Mouse (Mus musculus) neural tube, embryonic 14.5 days (tissue): ENCODE results near the gene Prdm16. TPM values are rescaled to one million over a fixed set of nuclear protein-coding genes. Genes with fewer than 3 reads are reported as not detected.

Source experiments
- ATAC-seq: fragments of 200-750 bp; cut with Nextera tagmentation; 2 replicates; pipeline ENCODE4 v1.8.0; 2017; ENCODE audit warnings: low read depth, mild to moderate bottlenecking, moderate TSS enrichment, moderate library complexity
- H3K27ac ChIP-seq: fragments of 300-500 bp; sonication (generic); 2 replicates; pipeline ENCODE4 v1.5.1; 2014; ENCODE audit warnings: low read depth, mild to moderate bottlenecking, control low read depth, low read length, moderate library complexity, mixed read lengths
- H3K27me3 ChIP-seq: fragments of 300-500 bp; sonication (generic); 2 replicates; pipeline ENCODE4 v1.6.1; 2014; ENCODE audit warnings: low read length; ENCODE audit not compliant: control insufficient read depth, insufficient read depth
- H3K36me3 ChIP-seq: fragments of 300-500 bp; sonication (generic); 2 replicates; pipeline ENCODE4 v1.6.1; 2014; ENCODE audit warnings: low read length, mixed read lengths; ENCODE audit not compliant: control insufficient read depth, insufficient read depth
- H3K4me1 ChIP-seq: fragments of 300-500 bp; sonication (generic); 2 replicates; pipeline ENCODE4 v1.6.1; 2014; ENCODE audit warnings: low read length; ENCODE audit not compliant: control insufficient read depth, insufficient read depth
- H3K4me2 ChIP-seq: fragments of 300-500 bp; sonication (generic); 2 replicates; pipeline ENCODE4 v1.6.1; 2014; ENCODE audit warnings: mild to moderate bottlenecking, low read depth, low read length, control low read depth
- H3K4me3 ChIP-seq: fragments of 300-500 bp; sonication (generic); 2 replicates; pipeline ENCODE4 v1.5.1; 2014; ENCODE audit warnings: low read depth, low read length, control low read depth, mixed read lengths
- H3K9ac ChIP-seq: fragments of 300-500 bp; sonication (generic); replicated peaks from 2 replicates; pipeline ENCODE4 v1.6.1; 2014; ENCODE audit warnings: low read depth, mild to moderate bottlenecking, control low read depth, low read length, mixed read lengths
- H3K9me3 ChIP-seq: fragments of 300-500 bp; sonication (generic); 2 replicates; pipeline ENCODE4 v1.6.1; 2016; ENCODE audit warnings: low read length; ENCODE audit not compliant: control insufficient read depth
- WGBS: fragments of 180-500 bp; shearing (Covaris S2); extraction: QIAGEN DNeasy Blood & Tissue Kit; methylation state at CpG from one replicate; pipeline ENCODE4 v1.1.7; 2014; 5-methylcytosine and 5-hydroxymethylcytosine counted together
- polyA plus RNA-seq: library from polyadenylated mRNA; unstranded; fragments of >200 nt; fragmentation: Nextera tagmentation; extraction: Ambion mirVana; gene quantifications from 2 replicates; pipeline ENCODE4 v1.2.1, GENCODE M21; 2014

The Prdm16 gene
- polyA plus RNA-seq, 1 experiment from 2014 or later, result 4.6 TPM

DNA sequence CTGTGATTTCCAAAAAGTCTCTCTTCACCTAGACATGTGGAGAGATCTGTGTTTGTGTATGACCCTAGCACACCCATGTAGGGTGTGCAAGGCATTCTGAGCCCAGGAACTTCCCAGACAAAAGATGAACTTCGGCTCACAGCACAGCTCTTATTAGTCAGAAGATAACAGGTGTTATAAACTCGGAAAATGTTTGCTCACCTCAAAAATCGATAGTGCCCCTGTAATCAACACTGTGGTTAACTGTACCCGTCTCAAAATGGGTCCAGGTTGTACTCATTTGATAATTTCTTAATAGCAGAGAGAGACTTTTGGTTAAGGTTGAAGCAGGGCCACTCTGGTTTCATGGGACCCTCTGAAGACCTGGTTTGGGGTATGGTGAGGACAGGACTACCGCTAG, 140.2 kb downstream of the Prdm16 start:
- 89% methylated on average over 5 of the region's 5 CpGs for WGBS
- no peaks in the 10 kb centered on the region for H3K36me3 ChIP-seq
- no peak overlapping the region for H3K4me2 ChIP-seq
- 0 out of 2 replicates have a peak, but pooled peaks cover 6% of the 10 kb centered on the region for H3K27me3 ChIP-seq
- no peaks in the 10 kb centered on the region for H3K9me3 ChIP-seq
- ATAC-seq, result no peak
- no peak overlapping the region for H3K4me3 ChIP-seq
- H3K9ac ChIP-seq, result no peak overlapping the region
- H3K4me1 ChIP-seq, result peaks cover 27% of the 10 kb centered on the region
- no peak overlapping the region for H3K27ac ChIP-seq

DNA sequence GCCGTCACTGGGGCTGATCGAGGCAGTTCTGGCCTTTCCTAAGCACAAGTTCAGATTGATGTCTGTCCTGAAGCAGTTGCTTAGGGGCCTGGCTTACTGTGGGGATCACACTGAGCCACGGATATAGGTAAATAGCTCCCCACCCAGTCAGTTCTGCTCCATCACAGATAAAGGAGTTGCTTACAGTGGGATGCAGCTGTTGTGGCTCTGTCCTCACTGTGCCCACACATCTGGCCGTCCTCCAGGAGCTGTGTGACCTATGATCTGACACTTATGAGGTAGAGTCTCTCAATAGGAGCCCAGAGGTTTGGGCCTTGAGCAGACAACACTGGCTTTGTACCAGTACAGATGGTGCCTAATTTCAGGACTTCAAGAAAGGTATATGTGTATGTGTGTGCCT, 142.7 kb downstream of the Prdm16 start:
- 60% methylated on average over 4 of the region's 4 CpGs for WGBS
- H3K27me3 ChIP-seq, result 0 out of 2 replicates have a peak, but pooled peaks cover 10% of the 10 kb centered on the region

DNA sequence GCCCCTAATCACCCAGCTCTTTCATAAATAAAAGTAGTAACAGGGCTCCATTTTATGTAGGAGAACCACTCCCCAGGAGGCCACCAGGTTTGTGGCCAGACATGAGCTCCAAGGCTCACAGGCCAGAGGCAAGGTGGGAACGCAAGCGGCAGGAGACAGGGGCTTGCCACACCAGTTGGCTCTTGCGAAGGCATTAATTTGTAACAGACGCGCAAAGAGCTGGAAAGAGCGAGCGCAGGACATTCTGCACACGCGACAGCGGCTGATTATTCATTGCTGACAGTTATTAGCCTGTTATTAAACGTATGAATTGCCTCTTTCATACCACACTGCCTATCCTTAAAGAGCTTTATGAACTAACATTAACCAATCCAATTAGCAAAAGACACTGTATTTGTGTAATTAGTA, 144.0 kb downstream of the Prdm16 start:
- Histone ChIP-seq H3K4me3 (no peak overlapping the region), H3K36me3 (no peaks in the 10 kb centered on the region), H3K9me3 (no peaks in the 10 kb centered on the region), H3K27ac (no peak overlapping the region), H3K27me3 (peaks cover 10% of the 10 kb centered on the region; the same call in 1 of the 2 replicates), H3K9ac (no peak overlapping the region), H3K4me1 (peaks cover 7% of the 10 kb centered on the region; the same call in 1 of the 2 replicates), H3K4me2 (no peak overlapping the region)
- 11% methylated on average over 11 of the region's 11 CpGs for WGBS
- ATAC-seq, result no peak

More for the DNA sequence above, 142.7 kb downstream of the Prdm16 start:
- ATAC-seq, result no peak
- Histone ChIP-seq H3K27ac (no peak overlapping the region), H3K4me3 (no peak overlapping the region), H3K4me2 (no peak overlapping the region), H3K36me3 (no peaks in the 10 kb centered on the region), H3K9ac (no peak overlapping the region), H3K9me3 (no peaks in the 10 kb centered on the region), H3K4me1 (peaks cover 14% of the 10 kb centered on the region)

DNA sequence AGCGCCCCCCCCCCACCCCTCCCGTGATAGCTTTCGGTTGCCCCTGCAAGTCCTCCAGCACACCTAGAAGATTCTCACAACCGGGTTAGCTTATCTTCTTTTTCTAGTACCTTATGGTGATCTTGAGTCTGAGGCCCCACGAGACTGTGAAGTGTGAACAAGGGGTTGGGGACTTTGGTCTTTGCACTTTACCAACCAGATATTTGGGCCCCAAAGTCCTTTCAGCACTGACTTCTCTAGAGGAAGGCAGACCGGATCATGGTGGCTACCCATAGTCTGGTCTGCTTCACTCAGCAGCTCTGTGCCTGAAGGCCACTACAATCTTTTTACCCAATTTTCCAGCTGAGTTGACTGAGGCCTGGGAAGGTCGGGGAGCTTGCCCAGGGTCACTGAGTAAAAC, 144.4 kb downstream of the Prdm16 start:
- Histone ChIP-seq H3K27me3 (peaks cover 15% of the 10 kb centered on the region), H3K9ac (no peak overlapping the region), H3K4me1 (peaks cover 7% of the 10 kb centered on the region; the same call in 1 of the 2 replicates), H3K9me3 (no peaks in the 10 kb centered on the region), H3K27ac (no peak overlapping the region), H3K4me3 (no peak overlapping the region), H3K4me2 (no peak overlapping the region), H3K36me3 (no peaks in the 10 kb centered on the region)
- 67% methylated on average over 7 of the region's 7 CpGs for WGBS
- ATAC-seq, result no peak

DNA sequence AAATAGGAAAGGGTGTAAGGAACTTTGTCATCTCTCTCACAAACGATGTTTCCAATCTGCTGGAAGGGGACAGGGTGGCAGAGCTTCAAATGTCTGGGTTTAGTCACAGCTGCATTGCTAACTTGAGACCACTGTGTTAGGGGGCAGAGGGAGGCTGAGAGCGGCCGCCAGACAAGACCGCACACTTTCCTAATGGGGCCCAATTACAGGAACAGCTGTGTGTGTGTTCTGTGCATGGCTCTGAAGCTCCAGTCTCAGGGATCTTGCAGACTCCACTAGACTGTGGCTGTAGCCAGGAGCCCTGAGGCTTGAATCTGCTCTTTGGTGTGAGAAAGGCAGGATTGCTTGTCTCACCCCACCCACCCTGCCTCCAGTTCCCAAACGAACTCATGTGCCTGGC, 148.6 kb downstream of the Prdm16 start:
- Histone ChIP-seq H3K4me1 (peaks cover 7% of the 10 kb centered on the region; the same call in 1 of the 2 replicates), H3K27me3 (peaks cover 21% of the 10 kb centered on the region), H3K9ac (no peak overlapping the region), H3K4me2 (no peak overlapping the region), H3K27ac (no peak overlapping the region), H3K36me3 (no peaks in the 10 kb centered on the region), H3K9me3 (no peaks in the 10 kb centered on the region), H3K4me3 (no peak overlapping the region)
- ATAC-seq, result no peak
- 30% methylated on average over 5 of the region's 5 CpGs for WGBS

DNA sequence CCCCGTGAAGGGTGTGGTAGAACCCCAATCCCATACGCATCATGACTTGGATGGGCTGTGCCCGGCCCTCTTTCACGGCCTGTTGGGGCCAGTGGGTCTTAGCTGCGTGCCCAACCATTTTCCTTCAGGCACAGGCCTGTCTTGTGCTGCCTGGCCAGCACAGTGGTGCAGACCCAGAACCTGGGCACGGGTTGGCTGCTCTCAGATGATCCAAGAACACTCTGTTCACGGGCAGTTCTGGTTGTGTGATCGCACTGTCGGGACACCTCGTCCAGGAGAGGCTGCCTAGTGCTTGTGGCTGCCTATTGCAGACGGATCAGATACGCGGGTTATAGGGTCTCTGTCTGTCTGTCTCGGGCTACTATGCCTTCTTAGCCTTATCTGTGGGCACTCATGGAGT, 154.0 kb downstream of the Prdm16 start:
- Histone ChIP-seq H3K36me3 (no peaks in the 10 kb centered on the region), H3K4me1 (no peaks in the 10 kb centered on the region), H3K27ac (no peak overlapping the region), H3K9me3 (no peaks in the 10 kb centered on the region), H3K27me3 (peaks cover 23% of the 10 kb centered on the region), H3K9ac (no peak overlapping the region), H3K4me3 (no peak overlapping the region), H3K4me2 (no peak overlapping the region)
- ATAC-seq, result no peak
- WGBS, result 87% methylated on average over 14 of the region's 14 CpGs

DNA sequence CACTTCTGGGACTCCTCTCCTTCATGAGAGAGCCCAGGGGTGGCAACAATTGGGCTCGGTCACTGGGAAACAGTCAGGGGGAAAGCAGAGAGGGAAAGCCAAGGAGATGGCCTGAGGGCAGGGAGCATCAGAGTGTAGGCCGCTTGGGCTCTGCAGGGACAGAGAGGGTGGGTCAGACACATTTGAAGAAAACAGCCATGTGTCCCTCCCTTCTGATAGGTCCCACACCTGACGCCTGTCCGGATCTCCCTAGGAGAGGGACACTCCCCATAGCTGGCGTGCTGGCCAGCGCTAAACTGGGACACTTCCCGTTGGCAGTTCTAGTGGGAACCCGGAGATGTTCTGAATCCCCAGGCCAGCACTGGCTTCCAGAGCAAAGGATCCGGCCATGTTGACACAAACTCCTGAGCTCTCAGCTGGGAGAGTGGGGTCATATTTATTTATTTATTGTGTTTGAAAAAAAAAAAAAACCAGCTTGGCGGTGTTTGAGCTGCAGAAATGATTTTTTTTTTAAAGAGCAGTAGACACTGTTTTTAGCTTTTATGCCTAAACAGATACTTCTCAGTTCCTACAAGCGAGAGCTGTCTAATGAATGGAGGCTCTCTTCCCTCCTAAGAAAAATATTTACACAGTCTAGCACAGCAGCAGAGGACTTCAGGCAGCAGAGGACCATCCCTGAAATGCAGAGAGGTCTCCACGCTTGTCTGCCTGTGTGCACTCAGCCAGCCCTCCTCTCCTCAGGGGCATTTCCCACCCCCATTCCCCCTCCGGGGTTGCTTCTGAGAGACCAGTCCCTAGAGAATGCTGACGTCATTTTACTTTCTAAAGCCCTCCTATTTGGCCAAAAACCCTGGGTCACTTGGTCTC, 154.7 kb downstream of the Prdm16 start:
- H3K27me3 ChIP-seq, result peaks cover 21% of the 10 kb centered on the region
- ATAC-seq, result no peak

DNA sequence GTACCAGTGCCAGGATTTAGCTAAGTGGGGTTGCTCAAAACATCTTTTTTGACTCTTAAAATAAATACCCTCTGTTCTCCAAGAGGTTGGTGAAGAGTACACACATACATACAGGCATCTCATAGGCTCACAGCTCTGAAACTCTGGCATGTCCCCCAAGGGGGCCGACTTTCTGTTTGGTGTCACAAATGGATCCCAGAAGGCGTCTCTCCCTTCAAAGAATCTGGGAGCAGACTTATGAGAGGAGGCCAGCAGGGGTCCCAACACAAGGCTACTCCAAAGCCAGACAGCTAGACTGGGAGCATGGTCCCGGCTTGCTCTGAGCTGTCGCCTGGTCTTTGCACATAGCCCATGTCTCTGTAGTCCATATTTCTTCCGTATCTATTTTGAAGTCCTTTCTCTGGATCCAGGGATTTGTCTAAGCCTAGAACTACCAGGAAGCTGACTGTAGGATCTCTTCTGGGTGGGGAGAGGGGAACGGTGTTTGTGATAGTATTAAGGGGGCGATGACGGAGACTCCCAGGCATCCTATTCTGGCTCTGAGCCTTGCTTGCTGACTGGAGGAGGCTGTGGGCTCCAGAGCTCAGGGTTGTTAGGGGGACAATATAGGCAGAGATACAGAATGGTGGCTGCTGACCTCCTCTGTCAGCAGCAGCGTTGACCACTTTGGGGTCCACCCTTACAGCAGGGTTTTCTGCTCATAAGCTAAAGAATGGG, 156.0 kb downstream of the Prdm16 start:
- Histone ChIP-seq H3K27me3 (peaks cover 23% of the 10 kb centered on the region), H3K4me1 (no peaks in the 10 kb centered on the region), H3K36me3 (no peaks in the 10 kb centered on the region), H3K4me3 (no peak overlapping the region), H3K9ac (no peak overlapping the region), H3K27ac (no peak overlapping the region), H3K9me3 (no peaks in the 10 kb centered on the region), H3K4me2 (no peak overlapping the region)
- 79% methylated on average over 9 of the region's 9 CpGs for WGBS
- ATAC-seq, result no peak

More for the DNA sequence above, 154.7 kb downstream of the Prdm16 start:
- Histone ChIP-seq H3K27ac (no peak overlapping the region), H3K36me3 (no peaks in the 10 kb centered on the region), H3K4me2 (no peak overlapping the region), H3K9ac (no peak overlapping the region), H3K4me1 (no peaks in the 10 kb centered on the region), H3K9me3 (no peaks in the 10 kb centered on the region), H3K4me3 (no peak overlapping the region)
- WGBS, result 68% methylated on average over 14 of the region's 14 CpGs

DNA sequence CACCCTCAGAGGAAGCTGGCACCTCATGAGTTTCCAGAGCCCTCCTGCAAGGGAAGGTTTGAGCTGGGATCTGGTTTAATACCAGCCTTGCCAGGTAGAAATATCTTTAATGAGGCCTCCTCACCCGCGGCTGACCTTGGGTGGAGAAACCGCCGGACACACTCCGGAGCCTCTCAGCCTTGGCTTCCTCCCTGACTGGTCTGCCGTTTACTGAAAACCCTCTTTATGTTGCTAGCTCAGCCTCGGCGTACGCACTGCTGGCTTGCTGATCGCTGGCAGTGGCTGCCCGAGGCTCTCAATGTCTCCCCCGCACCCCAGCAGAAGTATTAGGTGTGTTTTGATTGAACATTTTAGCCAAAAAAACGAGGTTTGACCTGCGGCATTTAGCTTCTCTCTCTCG, 156.5 kb downstream of the Prdm16 start:
- Histone ChIP-seq H3K36me3 (no peaks in the 10 kb centered on the region), H3K27me3 (peaks cover 27% of the 10 kb centered on the region), H3K9me3 (no peaks in the 10 kb centered on the region), H3K4me3 (no peak overlapping the region), H3K4me2 (no peak overlapping the region), H3K4me1 (no peaks in the 10 kb centered on the region), H3K9ac (no peak overlapping the region), H3K27ac (no peak overlapping the region)
- ATAC-seq, result no peak
- WGBS, result 77% methylated on average over 15 of the region's 15 CpGs
